Mouse (Mus musculus) stomach, embryonic 16.5 days (tissue): ENCODE results near the gene Slamf6. TPM values are rescaled to one million over a fixed set of nuclear protein-coding genes. Genes with fewer than 3 reads are reported as not detected.
A peak's percentile ranks its signal among the peaks of the same experiment; 100 is the strongest.

Source experiments
- ATAC-seq: fragments of 200-750 bp; cut with Nextera tagmentation; 2 replicates; pipeline ENCODE4 v1.8.0; 2017; ENCODE audit warnings: moderate number of reproducible peaks, moderate TSS enrichment; ENCODE audit not compliant: insufficient read depth, low FRiP score
- H3K27ac ChIP-seq: fragments of 300-500 bp; sonication (generic); 2 replicates; pipeline ENCODE4 v1.5.1; 2014; ENCODE audit warnings: low read length
- H3K27me3 ChIP-seq: fragments of 300-500 bp; sonication (generic); 2 replicates; pipeline ENCODE4 v1.6.1; 2014; ENCODE audit warnings: low read length, control low read depth, mixed read lengths; ENCODE audit not compliant: control insufficient read depth, insufficient read depth
- H3K36me3 ChIP-seq: fragments of 300-500 bp; sonication (generic); 2 replicates; pipeline ENCODE4 v1.6.1; 2014; ENCODE audit warnings: low read length; ENCODE audit not compliant: control insufficient read depth, insufficient read depth
- H3K4me1 ChIP-seq: fragments of 300-500 bp; sonication (generic); 2 replicates; pipeline ENCODE4 v1.6.1; 2014; ENCODE audit warnings: low read length, control low read depth, mixed read lengths; ENCODE audit not compliant: control insufficient read depth, insufficient read depth
- H3K4me2 ChIP-seq: fragments of 300-500 bp; sonication (generic); 2 replicates; pipeline ENCODE4 v1.6.1; 2014; ENCODE audit warnings: low read depth, low read length, mixed read lengths
- H3K4me3 ChIP-seq: fragments of 300-500 bp; sonication (generic); replicated peaks from 2 replicates; pipeline ENCODE4 v1.5.1; 2014; ENCODE audit warnings: mild to moderate bottlenecking, low read length
- H3K9ac ChIP-seq: fragments of 300-500 bp; sonication (generic); 2 replicates; pipeline ENCODE4 v1.6.1; 2014; ENCODE audit warnings: low read length
- H3K9me3 ChIP-seq: fragments of 300-500 bp; sonication (generic); replicated peaks from 2 replicates; pipeline ENCODE4 v1.6.1; 2016; ENCODE audit warnings: low read length, control low read depth; ENCODE audit not compliant: control insufficient read depth
- WGBS: fragments of 180-500 bp; shearing (Covaris S2); extraction: QIAGEN DNeasy Blood & Tissue Kit; methylation state at CpG from one replicate; pipeline ENCODE4 v1.1.7; 2014; 5-methylcytosine and 5-hydroxymethylcytosine counted together
- polyA plus RNA-seq: library from polyadenylated mRNA; unstranded; fragments of >200 nt; fragmentation: Nextera tagmentation; extraction: Ambion mirVana; gene quantifications from 2 replicates; pipeline ENCODE4 v1.2.1, GENCODE M21; 2015

The Slamf6 gene
- polyA plus RNA-seq, 1 experiment from 2014 or later, result 0.57 TPM

GRCm38 (mm10) chr1:172000641-172001040 lies 83.3 kb downstream of the Slamf6 start:
- H3K9ac ChIP-seq, result no peak overlapping the region
- H3K27me3 ChIP-seq, result no peaks in the 10 kb centered on the region
- H3K9me3 ChIP-seq, result no peaks in the 10 kb centered on the region
- ATAC-seq, result peak; percentile 39
- H3K36me3 ChIP-seq, result no peaks in the 10 kb centered on the region
- no peak overlapping the region for H3K4me3 ChIP-seq
- H3K4me2 ChIP-seq, result no peak overlapping the region
- no peak overlapping the region for H3K27ac ChIP-seq
- WGBS, result 53% methylated on average over 3 of the region's 3 CpGs
- no peaks in the 10 kb centered on the region for H3K4me1 ChIP-seq

- no peak overlapping the region for H3K9ac ChIP-seq
- H3K4me1 ChIP-seq, result no peaks in the 10 kb centered on the region
- no peaks in the 10 kb centered on the region for H3K27me3 ChIP-seq
- no peak overlapping the region for H3K27ac ChIP-seq
- H3K4me2 ChIP-seq, result no peak overlapping the region
- no peaks in the 10 kb centered on the region for H3K9me3 ChIP-seq
- 73% methylated on average over 12 of the region's 12 CpGs for WGBS
- peaks cover 5% of the 10 kb centered on the region; the same call in 1 of the 2 replicates for H3K36me3 ChIP-seq
- 0 out of 2 replicates have a peak, but pooled peaks have one; percentile 34 for ATAC-seq
- H3K4me3 ChIP-seq, result no peak overlapping the region
Measured at GRCm38 (mm10) chr1:172001665-172002064, 84.3 kb downstream of the Slamf6 start.

Other genes with a start within 250 kb of the Slamf6 start
- gene Cd48, start 235.5 kb upstream of the Slamf6 start, polyA plus RNA-seq, result 5.1 and 5.3 TPM in 2 replicates
- 0.21 TPM in 1 of 2 replicates, not detected in the other for gene Slamf1, start 150.4 kb upstream of the Slamf6 start, polyA plus RNA-seq
- gene Cd84, start 77.8 kb upstream of the Slamf6 start, polyA plus RNA-seq, result 2.3 and 2.9 TPM in 2 replicates
- not detected in 2 replicates for gene Gm10521, start 21.9 kb upstream of the Slamf6 start, polyA plus RNA-seq
- 9.7 and 10.6 TPM in 2 replicates for gene Vangl2, start 110.9 kb downstream of the Slamf6 start, polyA plus RNA-seq
- not detected in 2 replicates for gene Nhlh1, start 140.1 kb downstream of the Slamf6 start, polyA plus RNA-seq
- gene Copa, start 165.0 kb downstream of the Slamf6 start, polyA plus RNA-seq, result 238 and 260 TPM in 2 replicates
- 132 and 145 TPM in 2 replicates for gene Ncstn, start 165.3 kb downstream of the Slamf6 start, polyA plus RNA-seq
- gene Pex19, start 209.2 kb downstream of the Slamf6 start, polyA plus RNA-seq, result 123 and 129 TPM in 2 replicates
- gene Dcaf8, start 230.6 kb downstream of the Slamf6 start, polyA plus RNA-seq, result 120 and 123 TPM in 2 replicates